Mouse (Mus musculus): ENCODE data around the gene Mapkap1. TPM values are rescaled to one million over a fixed set of nuclear protein-coding genes. Genes with fewer than 3 reads are reported as not detected.

Gene Mapkap1
- polyA plus RNA-seq, 1 experiment = 49.4 TPM

GRCm38 (mm10) chr2:34371441-34372304 is 34.9 kb upstream of the Mapkap1 start:
- Histone ChIP-seq H3K27ac (ENCODE audit: insufficient read depth, low read depth, low read length) (peak overlapping the region; percentile 78), H3K36me3 (ENCODE audit: control insufficient read depth, insufficient read depth, low read length) (no peaks in the 10 kb centered on the region), H3K27me3 (replicated peaks; ENCODE audit: control insufficient read depth, insufficient read depth, low read length) (no peaks in the 10 kb centered on the region), H3K4me3 (ENCODE audit: insufficient read depth, low read depth, low read length) (peak overlapping the region; percentile 99), H3K4me1 (ENCODE audit: control insufficient read depth, insufficient read depth, low read length) (no peaks in the 10 kb centered on the region)
- TF ChIP-seq POLR2A (IDR thresholded peaks at IDR 0.05; ENCODE audit: low read depth, low read length) (no peak), CTCF (conservative IDR thresholded peaks at IDR 0.05; ENCODE audit: insufficient read depth, insufficient read length, low read depth, low read length) (no peak)
- DNase-seq = peak; percentile 63
- WGBS = under 1% methylated on average over 101 of the region's 118 CpGs

GRCm38 (mm10) chr2:34372305-34373301 is 34.0 kb upstream of the Mapkap1 start, which contains the start of gene Pbx3:
Pbx3 (minus strand) TSS chr2:34373142.
- TF ChIP-seq CTCF (conservative IDR thresholded peaks at IDR 0.05; ENCODE audit: insufficient read depth, insufficient read length, low read depth, low read length) (no peak), POLR2A (IDR thresholded peaks at IDR 0.05; ENCODE audit: low read depth, low read length) (peak; percentile 18)
- DNase-seq = peak; percentile 98
- H3K27me3 ChIP-seq (replicated peaks; ENCODE audit: control insufficient read depth, insufficient read depth, low read length) = no peaks in the 10 kb centered on the region
- under 1% methylated on average over 91 of the region's 102 CpGs for WGBS
- peak within 1 kb of the TSS; percentile 99 for H3K4me3 ChIP-seq (ENCODE audit: insufficient read depth, low read depth, low read length)
- no peaks in the 10 kb centered on the region for H3K36me3 ChIP-seq (ENCODE audit: control insufficient read depth, insufficient read depth, low read length)
- H3K4me1 ChIP-seq (ENCODE audit: control insufficient read depth, insufficient read depth, low read length) = no peaks in the 10 kb centered on the region
- H3K27ac ChIP-seq (ENCODE audit: insufficient read depth, low read depth, low read length) = peak within 1 kb of the TSS; percentile 36

GRCm38 (mm10) chr2:34373886-34374285 is 32.7 kb upstream of the Mapkap1 start:
- H3K4me3 ChIP-seq (ENCODE audit: insufficient read depth, low read depth, low read length) = no peak overlapping the region
- H3K36me3 ChIP-seq (ENCODE audit: control insufficient read depth, insufficient read depth, low read length) = no peaks in the 10 kb centered on the region
- no peak overlapping the region for H3K27ac ChIP-seq (ENCODE audit: insufficient read depth, low read depth, low read length)
- TF ChIP-seq CTCF (conservative IDR thresholded peaks at IDR 0.05; ENCODE audit: insufficient read depth, insufficient read length, low read depth, low read length) (no peak), POLR2A (IDR thresholded peaks at IDR 0.05; ENCODE audit: low read depth, low read length) (no peak)
- 63% methylated on average over 3 of the region's 3 CpGs for WGBS
- no peaks in the 10 kb centered on the region for H3K4me1 ChIP-seq (ENCODE audit: control insufficient read depth, insufficient read depth, low read length)
- H3K27me3 ChIP-seq (replicated peaks; ENCODE audit: control insufficient read depth, insufficient read depth, low read length) = no peaks in the 10 kb centered on the region
- DNase-seq = no peak

- WGBS = 79% methylated on average over 2 of the region's 2 CpGs
- no peak overlapping the region for H3K27ac ChIP-seq (ENCODE audit: insufficient read depth, low read depth, low read length)
- H3K36me3 ChIP-seq (ENCODE audit: control insufficient read depth, insufficient read depth, low read length) = no peaks in the 10 kb centered on the region
- TF ChIP-seq POLR2A (IDR thresholded peaks at IDR 0.05; ENCODE audit: low read depth, low read length) = no peak
- no peak for TF ChIP-seq CTCF (conservative IDR thresholded peaks at IDR 0.05; ENCODE audit: insufficient read depth, insufficient read length, low read depth, low read length)
- no peaks in the 10 kb centered on the region for H3K4me1 ChIP-seq (ENCODE audit: control insufficient read depth, insufficient read depth, low read length)
- DNase-seq = no peak
- no peak overlapping the region for H3K4me3 ChIP-seq (ENCODE audit: insufficient read depth, low read depth, low read length)
- no peaks in the 10 kb centered on the region for H3K27me3 ChIP-seq (replicated peaks; ENCODE audit: control insufficient read depth, insufficient read depth, low read length)
Observed at GRCm38 (mm10) chr2:34374349-34374748, 32.2 kb upstream of the Mapkap1 start.

DNA sequence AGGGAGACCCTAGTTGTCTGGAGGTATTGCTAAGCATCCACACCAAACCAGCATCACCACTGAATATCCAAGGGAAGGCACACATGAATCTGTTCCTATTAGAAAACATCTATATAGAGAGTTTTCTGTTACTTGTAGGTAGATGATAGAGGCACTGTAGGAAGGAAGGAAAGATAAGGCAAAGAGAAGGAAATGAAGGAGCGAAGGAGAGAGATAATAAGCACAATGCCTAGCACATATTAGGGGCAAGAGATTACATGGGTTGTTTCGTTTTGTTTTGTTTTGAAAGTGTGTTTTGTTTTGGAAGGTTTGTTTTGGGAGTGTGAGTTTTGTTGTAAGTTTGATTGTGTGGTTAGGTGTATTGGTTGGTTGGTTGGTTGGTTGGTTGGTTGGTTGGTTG is 27.6 kb upstream of the Mapkap1 start:
- no peaks in the 10 kb centered on the region for H3K27me3 ChIP-seq (replicated peaks; ENCODE audit: control insufficient read depth, insufficient read depth, low read length)
- no peak overlapping the region for H3K27ac ChIP-seq (ENCODE audit: insufficient read depth, low read depth, low read length)
- H3K4me3 ChIP-seq (ENCODE audit: insufficient read depth, low read depth, low read length) = no peak overlapping the region
- TF ChIP-seq POLR2A (IDR thresholded peaks at IDR 0.05; ENCODE audit: low read depth, low read length) (no peak), CTCF (conservative IDR thresholded peaks at IDR 0.05; ENCODE audit: insufficient read depth, insufficient read length, low read depth, low read length) (no peak)
- no peaks in the 10 kb centered on the region for H3K36me3 ChIP-seq (ENCODE audit: control insufficient read depth, insufficient read depth, low read length)
- WGBS = 92% methylated on average over 2 of the region's 2 CpGs
- no peaks in the 10 kb centered on the region for H3K4me1 ChIP-seq (ENCODE audit: control insufficient read depth, insufficient read depth, low read length)
- no peak for DNase-seq

DNA sequence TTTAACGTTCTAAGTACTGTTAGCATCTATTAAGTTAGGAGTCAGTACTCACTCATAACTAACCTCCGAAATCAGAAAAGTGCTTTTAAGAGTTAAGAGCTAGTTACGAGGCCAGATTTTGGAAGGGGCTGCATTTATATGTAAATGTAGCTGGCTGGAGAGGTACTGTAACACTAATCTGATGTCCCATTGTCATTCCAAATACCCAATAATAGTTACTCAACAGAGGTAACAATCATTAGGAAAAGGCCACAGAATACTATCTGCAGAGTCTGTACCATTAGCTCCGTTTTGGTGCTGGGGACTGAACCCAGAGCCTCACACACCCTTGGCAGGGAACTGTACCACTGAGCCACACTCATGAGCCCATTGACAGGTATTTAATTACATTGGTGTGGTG is 7.0 kb upstream of the Mapkap1 start:
- H3K4me1 ChIP-seq (ENCODE audit: control insufficient read depth, insufficient read depth, low read length) = no peaks in the 10 kb centered on the region
- H3K27me3 ChIP-seq (replicated peaks; ENCODE audit: control insufficient read depth, insufficient read depth, low read length) = no peaks in the 10 kb centered on the region
- no peak overlapping the region for H3K27ac ChIP-seq (ENCODE audit: insufficient read depth, low read depth, low read length)
- no peak for DNase-seq
- H3K4me3 ChIP-seq (ENCODE audit: insufficient read depth, low read depth, low read length) = no peak overlapping the region
- no peaks in the 10 kb centered on the region for H3K36me3 ChIP-seq (ENCODE audit: control insufficient read depth, insufficient read depth, low read length)
- TF ChIP-seq POLR2A (IDR thresholded peaks at IDR 0.05; ENCODE audit: low read depth, low read length) (no peak), CTCF (conservative IDR thresholded peaks at IDR 0.05; ENCODE audit: insufficient read depth, insufficient read length, low read depth, low read length) (no peak)
- 65% methylated on average over 4 of the region's 4 CpGs for WGBS
